Mouse (Mus musculus) ES-E14 (cell line): ENCODE measurements around the gene Hacd2.

Experiments
- CHD2 ChIP-seq: IDR thresholded peaks from 2 replicates; pipeline ENCODE4 v1.6.1; 2014; ENCODE audit warnings: mild to moderate bottlenecking, low read depth, low read length, inconsistent platforms
- HCFC1 ChIP-seq: IDR thresholded peaks from 2 replicates; pipeline ENCODE4 v1.6.1; 2012; ENCODE audit warnings: low read length, inconsistent platforms, borderline replicate concordance; ENCODE audit not compliant: insufficient read depth
- ZC3H11A ChIP-seq: IDR thresholded peaks from 2 replicates; pipeline ENCODE4 v1.6.1; 2012; ENCODE audit warnings: low read depth, mild to moderate bottlenecking, inconsistent platforms, low read length, borderline replicate concordance
- ZNF384 ChIP-seq: IDR thresholded peaks from 2 replicates; pipeline ENCODE4 v1.6.1; 2012; ENCODE audit warnings: low read depth, low read length, inconsistent platforms

DNA sequence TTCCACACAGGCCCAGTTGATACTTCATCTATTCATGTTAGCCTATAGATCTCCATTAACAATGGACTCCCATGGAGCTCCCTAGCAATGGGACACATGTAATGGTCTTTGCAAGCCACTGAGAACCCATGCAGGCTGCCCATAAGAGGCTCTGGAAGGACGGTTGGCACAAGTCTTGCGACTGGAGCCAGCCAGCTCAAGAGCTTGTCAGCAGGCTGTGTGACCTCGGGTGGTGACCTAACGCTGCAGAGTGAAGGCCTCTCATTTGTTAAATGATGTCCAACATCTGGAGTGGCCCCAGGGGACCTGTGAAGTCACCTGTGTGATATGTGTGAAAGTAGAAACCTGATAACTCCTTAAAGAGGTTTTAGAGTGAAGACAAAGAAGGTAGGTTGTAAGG, 25.2 kb upstream of the Hacd2 start:
- TF ChIP-seq ZC3H11A (no peak), CHD2 (no peak), HCFC1 (no peak), ZNF384 (no peak)
